Comparison of ENCODE assay signal across 7 mouse cellular contexts in genomic region chr1:155091842-155092800, GRCm38 (mm10). TPM values are rescaled to one million over a fixed set of nuclear protein-coding genes. Genes with fewer than 3 reads are reported as not detected.
DNase-seq lines count a peak whose midpoint lies in the region; ATAC-seq and TF ChIP-seq lines count a peak whose summit lies in the region.

No protein-coding gene starts in this region.

- H3K4me3 ChIP-seq in embryonic fibroblast, embryonic 13.5 days (ENCODE audit: insufficient read depth, low read length) = no peak overlapping the region
- no peak overlapping the region for H3K4me3 ChIP-seq in neural tube, embryonic 13.5 days

- ATAC-seq in neural tube, embryonic 13.5 days (ENCODE audit: low read depth) = peak; percentile 86

- DNase-seq in thymus, postnatal 4 days = peak; percentile 59
- no peak for DNase-seq in thymus, postnatal 10 days (ENCODE audit: low spot score in 2 of 2)
- DNase-seq in heart, postnatal 14 days = peak; percentile 59 to 72
- DNase-seq in left cerebral cortex, postnatal 10 days (ENCODE audit: extremely low spot score in 1 of 2, low spot score in 2 of 2) = peak; percentile 71 to 88
- DNase-seq in c-Kit-positive CD71-positive TER-119-positive erythroid progenitor cells, embryonic 14.5 days (ENCODE audit: low spot score) = no peak

- H3K9me3 ChIP-seq in neural tube, embryonic 13.5 days = no peaks in the 10 kb centered on the region

- TF ChIP-seq POLR2A in embryonic fibroblast, embryonic 13.5 days (IDR thresholded peaks at IDR 0.05; ENCODE audit: low read depth, low read length) = peak; percentile 30; the same call in 1 of the 2 replicates

- H3K27me3 ChIP-seq in neural tube, embryonic 13.5 days = no peaks in the 10 kb centered on the region

- peak overlapping the region; percentile 22; the same call in 1 of the 2 replicates for H3K4me2 ChIP-seq in neural tube, embryonic 13.5 days

- TF ChIP-seq CTCF in embryonic fibroblast, embryonic 13.5 days (IDR thresholded peaks at IDR 0.05; ENCODE audit: borderline replicate concordance, insufficient read depth, low read length) = no peak

- WGBS in neural tube, embryonic 13.5 days = 13% methylated on average over 14 of the region's 14 CpGs

- H3K4me1 ChIP-seq in embryonic fibroblast, embryonic 13.5 days (ENCODE audit: control insufficient read depth, insufficient read depth, low read length) = peaks cover 36% of the 10 kb centered on the region
- H3K4me1 ChIP-seq in neural tube, embryonic 13.5 days (replicated peaks) = peaks cover 56% of the 10 kb centered on the region

- no peaks in the 10 kb centered on the region for H3K36me3 ChIP-seq in neural tube, embryonic 13.5 days

- H3K27ac ChIP-seq in embryonic fibroblast, embryonic 13.5 days (ENCODE audit: insufficient read depth, low read length) = peak overlapping the region; percentile 85
- peak overlapping the region; percentile 79 for H3K27ac ChIP-seq in neural tube, embryonic 13.5 days (replicated peaks)

- peak overlapping the region; percentile 53; the same call in 1 of the 2 replicates for H3K9ac ChIP-seq in neural tube, embryonic 13.5 days

- intact Hi-C loops in heart, postnatal 14 days (cut with DNase I) = no loop called here
- intact Hi-C loops in left cerebral cortex, postnatal 10 days (cut with DNase I) = no loop called here

RNA-seq across cellular contexts. Expression of gene Ier5, which starts 7.3 kb away (rescaled TPM):
- 37.2 and 48.4 TPM in 2 replicates for polyA plus RNA-seq in embryonic fibroblast, embryonic 13.5 days (2011; ENCODE audit: insufficient read length, low read depth, missing spikeins)
- total RNA-seq in heart, postnatal 14 days (2021) = 10 to 100 TPM; 13.6 to 15.4 TPM
- total RNA-seq in left cerebral cortex, postnatal 10 days (2021) = 10 to 100 TPM; 15.2 to 18.1 TPM
- 7.5 and 7.9 TPM in 2 replicates for polyA plus RNA-seq in neural tube, embryonic 13.5 days (2015; fragmentation: Nextera tagmentation; extraction: Ambion mirVana)

RNA-seq across cellular contexts. Expression of gene Mr1, which starts 54.5 kb away (rescaled TPM):
- polyA plus RNA-seq in embryonic fibroblast, embryonic 13.5 days (2011; ENCODE audit: insufficient read length, low read depth, missing spikeins) = 13.4 and 13.8 TPM in 2 replicates
- 1 to 10 TPM; 8.1 to 9.2 TPM for total RNA-seq in heart, postnatal 14 days (2021)
- total RNA-seq in left cerebral cortex, postnatal 10 days (2021) = 1 to 10 TPM; 1.8 to 2.4 TPM
- polyA plus RNA-seq in neural tube, embryonic 13.5 days (2015; fragmentation: Nextera tagmentation; extraction: Ambion mirVana) = 1.3 TPM in 2 replicates

Comparison
In these comparisons a context has a peak if more than half of its experiments do, and no peak if none do; other contexts are left out.
1. DNase-seq: peak in thymus, postnatal 4 days (single experiment), heart, postnatal 14 days (2 of 2) and left cerebral cortex, postnatal 10 days (2 of 2); none in thymus, postnatal 10 days (0 of 2) and c-Kit-positive CD71-positive TER-119-positive erythroid progenitor cells, embryonic 14.5 days (single experiment).